Mouse (Mus musculus): Measurements from ENCODE around the gene Mpzl3.

The Mpzl3 gene

DNA sequence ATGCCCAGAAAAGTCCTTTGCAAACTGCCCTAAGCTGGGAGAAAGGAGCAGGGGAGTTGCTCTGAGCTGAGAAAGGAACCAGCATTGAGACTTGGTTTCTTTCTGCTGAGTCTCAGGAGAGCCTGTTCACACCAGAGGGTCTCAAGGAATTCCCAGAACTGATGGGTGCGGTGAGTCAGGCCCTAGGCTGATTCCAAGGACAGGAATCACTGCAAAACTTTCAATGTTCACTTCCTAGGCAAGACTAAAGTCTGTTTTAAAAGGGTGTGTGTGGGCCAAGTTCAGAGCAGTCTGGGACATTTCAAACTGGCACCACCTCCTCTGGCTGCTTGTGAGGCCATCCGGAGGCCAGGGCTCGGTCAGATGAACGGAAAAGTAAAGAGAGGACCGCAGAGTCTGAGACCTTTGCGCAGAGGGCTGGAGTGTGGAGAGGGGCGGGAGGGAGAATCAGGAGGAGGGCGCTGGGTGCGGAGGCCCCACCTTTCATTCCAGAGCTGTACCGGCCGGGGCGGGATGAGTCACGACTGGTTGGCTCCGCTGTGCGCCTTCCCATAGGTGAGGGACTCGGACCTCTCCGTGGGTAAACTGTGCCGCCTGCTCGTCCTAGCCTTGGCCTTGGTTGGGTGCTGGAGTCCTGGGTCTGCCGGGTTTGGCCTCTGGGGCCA, 12.8 kb upstream of the Mpzl3 start:
- in situ Hi-C loops (cut with MboI; ENCODE audit: low sequenced_read_pairs), result no loop called here

- in situ Hi-C loops (cut with MboI; ENCODE audit: low sequenced_read_pairs), result no loop called here
These were observed 12.0 kb upstream of the Mpzl3 start for GRCm38 (mm10) chr9:45042947-45043346.

DNA sequence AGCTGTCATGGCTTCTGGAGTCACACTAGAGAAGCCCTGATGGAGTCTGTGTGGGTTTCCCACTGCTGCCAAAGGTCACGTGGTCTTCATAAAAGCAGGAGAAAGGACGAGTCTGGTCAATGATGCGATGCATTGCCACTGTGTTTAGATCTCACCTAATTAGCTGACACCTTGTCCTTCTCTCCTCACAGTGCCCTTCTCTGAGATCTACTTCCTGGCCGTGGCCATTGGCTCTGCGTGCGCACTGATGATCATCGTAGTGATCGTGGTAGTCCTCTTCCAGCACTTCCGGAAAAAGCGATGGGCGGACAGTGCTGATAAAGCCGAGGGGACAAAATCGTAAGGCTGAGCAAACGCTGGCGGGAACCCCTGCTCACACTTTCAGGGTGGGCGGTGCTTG, 8.0 kb upstream of the Mpzl3 start:
- in situ Hi-C loops (cut with MboI; ENCODE audit: low sequenced_read_pairs), result no loop called here

GRCm38 (mm10) chr9:45048511-45048910, 6.5 kb upstream of the Mpzl3 start:
- in situ Hi-C loops (cut with MboI; ENCODE audit: low sequenced_read_pairs), result no loop called here

DNA sequence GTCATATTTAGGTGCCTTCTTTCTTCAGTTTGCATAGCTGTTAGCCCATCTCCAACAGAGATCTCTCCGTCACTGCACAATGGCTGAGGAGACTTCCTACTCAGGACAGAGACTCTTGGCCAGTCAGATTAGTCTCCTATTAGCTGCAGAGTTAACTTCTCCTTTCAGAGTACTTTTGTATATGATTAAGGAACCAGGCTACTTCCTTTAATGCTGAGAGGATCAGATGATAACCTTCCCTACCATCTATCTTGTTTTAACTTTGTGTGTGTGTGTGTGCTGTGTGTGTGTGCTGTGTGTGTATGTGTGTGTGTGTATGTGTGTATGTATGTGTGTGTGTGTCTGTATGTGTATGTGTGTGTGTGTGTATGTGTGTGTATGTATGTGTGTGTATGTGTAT, 5.3 kb upstream of the Mpzl3 start:
- in situ Hi-C loops (cut with MboI; ENCODE audit: low sequenced_read_pairs), result no loop called here

GRCm38 (mm10) chr9:45050301-45050700, 4.7 kb upstream of the Mpzl3 start:
- in situ Hi-C loops (cut with MboI; ENCODE audit: low sequenced_read_pairs), result no loop called here

DNA sequence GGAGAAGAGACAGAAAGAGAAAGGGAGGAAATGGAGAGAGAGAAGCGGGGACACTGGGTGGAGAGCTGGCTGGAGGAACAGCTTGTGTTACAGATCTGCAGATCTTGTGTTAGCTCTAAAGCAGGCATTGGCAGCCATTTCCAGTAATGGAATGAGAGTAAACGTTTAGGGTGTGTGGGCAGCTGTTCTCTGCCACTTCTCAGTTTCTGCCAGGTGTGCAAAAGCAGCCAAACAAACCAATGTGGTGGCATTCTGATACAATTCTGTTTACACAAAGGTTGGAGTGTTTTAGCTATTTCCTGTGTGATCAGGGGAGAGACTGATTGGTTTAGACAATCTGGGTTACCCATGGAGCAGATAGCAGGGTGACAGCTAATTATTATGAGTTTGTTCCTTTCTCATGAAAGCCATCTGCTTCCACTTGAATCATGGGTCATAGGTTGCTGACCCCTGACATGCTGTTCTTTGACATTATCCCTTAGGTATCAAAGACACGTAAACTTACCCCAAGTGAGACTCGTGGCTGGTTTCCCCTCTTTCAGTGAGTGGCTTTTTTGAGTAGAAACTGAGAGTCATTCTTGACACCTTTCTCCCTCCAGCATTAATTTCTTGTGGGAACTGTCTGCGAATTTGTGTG, 3.4 kb downstream of the Mpzl3 start:
- in situ Hi-C loops (cut with MboI; ENCODE audit: low sequenced_read_pairs), result no loop called here

DNA sequence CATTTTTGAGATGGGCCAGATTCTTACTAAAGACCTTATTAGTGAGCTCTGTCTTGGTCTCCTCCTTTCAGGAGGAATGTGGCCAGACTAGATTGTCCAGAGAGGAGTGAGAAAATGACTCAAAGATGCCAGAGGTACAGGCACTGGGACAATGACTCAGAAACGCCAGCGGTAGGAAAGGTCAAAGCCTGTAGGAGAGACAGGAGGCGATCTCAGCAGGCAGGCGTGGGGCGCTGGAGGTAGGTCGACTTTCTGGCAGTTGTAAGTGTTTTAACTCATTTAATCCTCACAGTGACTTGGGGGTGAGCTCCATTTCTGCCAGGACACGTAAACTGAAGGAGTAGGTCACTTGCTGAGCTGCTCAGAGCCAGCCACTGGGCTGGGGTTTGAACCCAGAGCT, 5.2 kb downstream of the Mpzl3 start:
- in situ Hi-C loops (cut with MboI; ENCODE audit: low sequenced_read_pairs), result no loop called here

GRCm38 (mm10) chr9:45062677-45063076, 7.7 kb downstream of the Mpzl3 start:
- in situ Hi-C loops (cut with MboI; ENCODE audit: low sequenced_read_pairs), result no loop called here

- in situ Hi-C loops (cut with MboI; ENCODE audit: low sequenced_read_pairs), result no loop called here
These were observed 9.4 kb downstream of the Mpzl3 start for GRCm38 (mm10) chr9:45064421-45064820.

GRCm38 (mm10) chr9:45066735-45067134, 11.7 kb downstream of the Mpzl3 start:
- in situ Hi-C loops (cut with MboI; ENCODE audit: low sequenced_read_pairs), result no loop called here

DNA sequence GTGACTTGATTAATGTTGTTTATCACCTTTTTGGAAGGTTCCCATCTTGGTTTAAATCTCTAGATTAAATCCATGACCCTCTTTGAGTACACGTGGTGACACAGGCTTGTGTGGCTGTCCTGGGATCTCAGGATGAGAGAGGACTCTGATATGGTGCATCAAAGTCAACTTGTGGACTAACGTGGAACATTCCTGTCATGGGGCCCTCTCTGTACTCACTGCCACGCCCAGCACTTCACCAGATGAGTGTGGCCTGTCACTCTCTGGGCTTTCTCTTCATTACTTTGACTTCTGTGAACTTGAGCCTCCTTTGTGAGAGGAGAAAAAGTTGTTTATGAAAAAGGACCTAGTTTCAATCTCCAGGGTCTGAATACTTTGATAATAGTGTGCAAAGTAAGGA, 16.8 kb downstream of the Mpzl3 start:
- in situ Hi-C loops (cut with MboI; ENCODE audit: low sequenced_read_pairs), result no loop called here

GRCm38 (mm10) chr9:45077859-45078258, 22.9 kb downstream of the Mpzl3 start:
- in situ Hi-C loops (cut with MboI; ENCODE audit: low sequenced_read_pairs), result no loop called here

- in situ Hi-C loops (cut with MboI; ENCODE audit: low sequenced_read_pairs), result no loop called here
These were observed 24.0 kb downstream of the Mpzl3 start, which contains the start of gene Jaml for GRCm38 (mm10) chr9:45079011-45079410. TSS of gene Jaml (plus strand) at chr9:45079183.

DNA sequence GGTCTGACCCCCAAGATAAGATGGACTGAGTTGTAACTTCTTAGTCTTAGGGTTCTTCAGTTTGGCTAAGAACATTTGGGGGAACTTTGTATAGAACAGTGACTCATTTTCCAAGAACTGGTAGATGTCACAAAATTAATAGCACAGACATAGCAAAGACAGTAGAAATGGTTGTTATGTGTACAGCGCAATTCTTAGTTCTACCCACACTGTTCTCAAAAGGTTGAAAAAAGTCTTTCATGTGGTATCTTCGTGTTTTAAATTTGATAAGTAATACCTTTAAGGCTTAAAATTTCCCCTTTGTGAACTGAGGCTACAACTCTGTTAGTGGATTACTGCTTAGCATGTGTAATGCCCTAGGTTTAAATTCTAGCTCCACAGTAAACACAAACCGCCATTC, 28.1 kb downstream of the Mpzl3 start:
- in situ Hi-C loops (cut with MboI; ENCODE audit: low sequenced_read_pairs), result no loop called here

DNA sequence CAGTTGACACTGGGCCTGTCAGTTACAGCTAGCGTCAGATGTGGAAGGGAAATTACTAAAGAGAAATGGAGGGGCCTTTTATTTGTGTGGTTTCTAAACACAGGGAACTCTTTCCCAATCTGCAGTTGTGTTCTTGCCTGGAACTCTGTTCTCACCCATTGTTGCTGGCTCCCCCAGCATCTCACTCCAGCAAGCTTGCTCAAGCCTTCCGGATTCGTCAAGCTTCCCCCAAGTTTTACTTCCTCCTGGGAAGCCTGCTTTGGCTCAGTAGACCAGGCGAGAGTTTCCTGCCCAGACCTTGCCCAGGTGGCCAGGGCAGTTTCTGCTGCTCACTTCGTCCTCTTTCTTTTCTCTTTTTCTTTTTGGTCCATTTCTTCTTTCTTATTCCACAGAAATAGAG, 29.6 kb downstream of the Mpzl3 start:
- in situ Hi-C loops (cut with MboI; ENCODE audit: low sequenced_read_pairs), result no loop called here

- in situ Hi-C loops (cut with MboI; ENCODE audit: low sequenced_read_pairs), result no loop called here
These were observed 31.0 kb downstream of the Mpzl3 start for GRCm38 (mm10) chr9:45085741-45086690.

DNA sequence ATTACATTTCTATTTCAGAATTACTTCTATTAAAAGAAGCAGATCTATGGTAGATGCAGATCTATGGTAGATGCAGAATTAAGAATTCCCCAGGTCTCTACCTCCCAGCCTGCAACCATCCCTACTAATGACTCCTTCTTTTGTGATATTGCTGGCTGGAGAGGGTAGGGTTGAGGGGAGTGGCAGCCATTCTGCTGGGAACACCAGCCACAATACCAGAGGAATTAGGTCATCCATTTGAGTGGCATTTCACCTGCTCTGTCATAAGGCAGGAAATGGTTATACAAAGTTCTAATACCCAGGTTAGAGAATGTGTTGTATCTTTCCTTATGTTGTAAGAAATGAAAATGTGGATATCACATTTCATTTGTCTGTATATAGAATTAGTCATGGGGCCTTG, 33.1 kb downstream of the Mpzl3 start:
- in situ Hi-C loops (cut with MboI; ENCODE audit: low sequenced_read_pairs), result no loop called here

DNA sequence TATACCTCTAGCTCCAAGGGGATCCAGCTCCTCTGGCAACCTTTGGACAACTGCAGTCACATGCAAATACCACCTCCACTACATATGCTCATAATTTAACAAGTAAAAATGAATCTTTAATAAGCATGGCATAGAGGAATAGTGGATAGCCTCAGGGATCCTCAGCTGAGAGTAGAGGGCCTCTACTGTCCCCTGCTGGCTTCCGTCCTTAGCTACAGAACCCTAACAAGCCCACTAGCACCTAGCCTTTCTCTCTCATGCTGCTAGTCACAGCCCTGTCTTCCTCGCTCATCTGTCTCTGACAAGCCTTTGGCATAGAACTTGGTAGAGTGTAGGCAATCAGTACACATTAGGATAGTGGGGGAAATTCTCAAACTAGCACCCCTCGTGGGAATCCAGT, 35.8 kb downstream of the Mpzl3 start:
- in situ Hi-C loops (cut with MboI; ENCODE audit: low sequenced_read_pairs), result no loop called here

DNA sequence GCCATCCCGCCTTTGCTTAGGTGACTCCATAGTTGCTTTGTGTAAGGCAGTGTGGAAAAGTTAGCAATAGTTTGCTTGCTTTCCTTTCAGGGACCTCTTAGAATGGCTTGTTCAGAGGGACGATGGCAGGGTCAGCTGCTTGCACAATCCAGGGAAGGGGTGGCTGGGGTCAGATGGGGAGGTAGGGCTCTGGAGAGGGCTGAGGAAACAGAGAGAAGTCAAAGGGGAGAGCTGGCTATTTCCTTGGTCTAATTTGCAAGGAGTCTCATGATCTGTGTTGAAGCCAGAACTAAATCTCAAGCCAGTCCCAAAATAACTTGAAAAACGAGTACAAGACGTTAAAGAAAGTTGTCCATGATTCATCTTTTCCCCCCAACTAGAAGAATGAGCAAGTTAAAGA, 37.7 kb downstream of the Mpzl3 start:
- in situ Hi-C loops (cut with MboI; ENCODE audit: low sequenced_read_pairs), result no loop called here

- in situ Hi-C loops (cut with MboI; ENCODE audit: low sequenced_read_pairs), result no loop called here
These were observed 40.4 kb downstream of the Mpzl3 start for GRCm38 (mm10) chr9:45095149-45095937.
